Mouse (Mus musculus) forebrain, embryonic 14.5 days (tissue): ENCODE data around the gene Col4a2. TPM values are rescaled to one million over a fixed set of nuclear protein-coding genes. Genes with fewer than 3 reads are reported as not detected.

ENCODE experiments used
- ATAC-seq: fragments of 200-750 bp; cut with Nextera tagmentation; 2 replicates; pipeline ENCODE4 v1.8.0; 2017; ENCODE audit warnings: mild to moderate bottlenecking, moderate library complexity
- DNase-seq: peaks from one replicate; pipeline ENCODE4 v3.0.0-alpha.2; 2015; ENCODE audit warnings: low spot score
- H3K27ac ChIP-seq: fragments of 300-500 bp; sonication (generic); 2 replicates; pipeline ENCODE4 v1.5.1; 2014; ENCODE audit warnings: low read depth, mild to moderate bottlenecking, control low read depth, low read length, moderate library complexity
- H3K27me3 ChIP-seq: fragments of 300-500 bp; sonication (generic); replicated peaks from 2 replicates; pipeline ENCODE4 v1.6.1; 2014; ENCODE audit warnings: low read length, control low read depth, mixed read lengths; ENCODE audit not compliant: control insufficient read depth, insufficient read depth
- H3K36me3 ChIP-seq: fragments of 300-500 bp; sonication (generic); 2 replicates; pipeline ENCODE4 v1.6.1; 2014; ENCODE audit warnings: low read length, control low read depth; ENCODE audit not compliant: control insufficient read depth, insufficient read depth
- H3K4me1 ChIP-seq: fragments of 300-500 bp; sonication (generic); 2 replicates; pipeline ENCODE4 v1.6.1; 2014; ENCODE audit warnings: antibody characterized with exemption, low read length, control low read depth; ENCODE audit not compliant: control insufficient read depth, insufficient read depth
- H3K4me2 ChIP-seq: fragments of 300-500 bp; sonication (generic); 2 replicates; pipeline ENCODE4 v1.6.1; 2014; ENCODE audit warnings: mild to moderate bottlenecking, control low read depth, low read length
- H3K4me3 ChIP-seq: fragments of 300-500 bp; sonication (generic); 2 replicates; pipeline ENCODE4 v1.5.1; 2014; ENCODE audit warnings: low read depth, low read length, control low read depth
- H3K9ac ChIP-seq: fragments of 300-500 bp; sonication (generic); 2 replicates; pipeline ENCODE4 v1.6.1; 2014; ENCODE audit warnings: mild to moderate bottlenecking, low read length, control low read depth, moderate library complexity
- H3K9me3 ChIP-seq: fragments of 300-500 bp; sonication (generic); replicated peaks from 2 replicates; pipeline ENCODE4 v1.6.1; 2016; ENCODE audit warnings: low read length, control low read depth, mixed read lengths; ENCODE audit not compliant: control insufficient read depth
- WGBS: fragments of 180-500 bp; shearing (Covaris S2); extraction: QIAGEN DNeasy Blood & Tissue Kit; methylation state at CpG from one replicate; pipeline ENCODE4 v1.1.7; 2014; 5-methylcytosine and 5-hydroxymethylcytosine counted together
- polyA plus RNA-seq: library from polyadenylated mRNA; unstranded; fragments of >200 nt; fragmentation: Nextera tagmentation; extraction: Ambion mirVana; gene quantifications from 2 replicates; pipeline ENCODE4 v1.2.1, GENCODE M21; 2014

Gene Col4a2
- polyA plus RNA-seq, 1 experiment from 2014 or later = 19.1 TPM

DNA sequence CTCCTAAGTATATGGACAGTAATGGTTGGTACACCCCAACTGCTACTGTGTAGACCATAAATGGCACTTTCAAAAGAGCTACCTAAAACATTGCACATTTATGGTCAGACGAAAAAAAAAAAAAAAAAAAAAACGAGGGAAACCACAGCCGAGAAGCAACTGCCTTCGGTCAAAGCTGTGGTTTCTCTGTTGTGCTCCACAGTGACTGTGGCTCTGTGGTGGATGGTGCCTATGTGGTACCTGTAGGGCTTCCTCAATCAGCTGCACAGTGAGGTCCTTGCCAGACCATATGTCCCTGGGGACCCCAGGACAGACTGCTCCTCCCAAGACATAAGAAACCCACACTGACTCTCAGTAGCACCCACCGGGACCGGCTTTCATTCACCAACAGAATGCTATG is 36.3 kb upstream of the Col4a2 start:
- 89% methylated on average over 6 of the region's 6 CpGs for WGBS
- Histone ChIP-seq H3K4me2 (no peak overlapping the region), H3K27ac (no peak overlapping the region), H3K36me3 (no peaks in the 10 kb centered on the region), H3K9me3 (no peaks in the 10 kb centered on the region), H3K4me1 (no peaks in the 10 kb centered on the region; the same call in 1 of the 2 replicates), H3K4me3 (no peak overlapping the region), H3K9ac (no peak overlapping the region), H3K27me3 (no peaks in the 10 kb centered on the region)
- ATAC-seq = no peak
- no peak for DNase-seq

DNA sequence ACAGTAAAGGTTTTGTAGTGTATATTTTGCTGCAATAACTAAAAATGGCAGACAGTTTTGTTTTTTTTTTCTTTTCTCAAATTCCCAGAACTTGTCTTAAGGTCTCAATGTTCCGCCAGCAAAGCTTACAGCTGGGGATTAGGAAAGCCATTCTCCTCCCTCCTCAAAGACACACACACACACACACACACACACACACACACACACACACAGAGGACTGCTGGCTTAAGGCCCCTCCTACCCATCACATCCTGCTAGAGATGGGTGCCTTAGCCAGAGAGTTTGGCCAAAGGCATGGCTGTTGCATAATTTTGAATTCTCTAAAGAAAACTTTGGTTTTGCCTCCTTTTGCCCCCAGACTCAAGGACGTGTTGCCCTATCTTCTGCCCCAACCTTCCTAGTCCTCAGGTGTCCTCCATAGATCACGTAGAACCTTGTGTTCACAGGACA is 35.0 kb upstream of the Col4a2 start:
- H3K9ac ChIP-seq = no peak overlapping the region
- H3K4me1 ChIP-seq = peaks cover 2% of the 10 kb centered on the region; the same call in 1 of the 2 replicates
- no peak overlapping the region for H3K4me3 ChIP-seq
- H3K4me2 ChIP-seq = no peak overlapping the region
- H3K27ac ChIP-seq = no peak overlapping the region
- no peaks in the 10 kb centered on the region for H3K27me3 ChIP-seq
- ATAC-seq (no peak), DNase-seq (no peak)
- H3K9me3 ChIP-seq = no peaks in the 10 kb centered on the region
- no peaks in the 10 kb centered on the region for H3K36me3 ChIP-seq
- WGBS = 68% methylated on average over 3 of the region's 3 CpGs

DNA sequence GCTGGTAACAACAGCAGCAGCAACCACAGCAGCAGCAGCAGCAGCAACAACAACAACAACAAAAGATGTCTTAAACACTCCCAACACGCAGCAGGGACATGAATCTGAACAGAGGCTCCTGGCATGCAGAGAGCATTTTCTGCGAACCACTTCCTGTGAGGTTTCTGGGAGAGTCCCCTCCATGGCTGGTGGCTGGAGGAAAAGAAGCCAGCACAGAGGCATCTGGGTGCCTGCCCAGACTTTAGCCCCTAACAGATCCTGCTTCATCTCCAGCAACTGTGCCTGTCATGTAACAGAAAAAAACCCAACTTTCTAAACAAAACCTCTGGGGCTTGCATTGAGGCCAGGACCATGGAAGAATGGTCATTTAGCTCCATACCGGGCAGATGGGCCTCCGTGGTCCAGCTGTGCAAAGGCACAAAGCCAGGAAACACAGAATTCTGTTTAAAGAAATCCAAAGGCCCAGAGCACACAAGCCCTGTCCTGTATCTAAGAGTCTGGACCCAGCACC is 34.4 kb upstream of the Col4a2 start:
- no peak overlapping the region for H3K4me2 ChIP-seq
- ATAC-seq = no peak
- H3K27me3 ChIP-seq = no peaks in the 10 kb centered on the region
- no peaks in the 10 kb centered on the region for H3K9me3 ChIP-seq
- no peak for DNase-seq
- 55% methylated on average over 4 of the region's 4 CpGs for WGBS
- H3K36me3 ChIP-seq = no peaks in the 10 kb centered on the region
- H3K9ac ChIP-seq = no peak overlapping the region
- no peak overlapping the region for H3K27ac ChIP-seq
- H3K4me1 ChIP-seq = peaks cover 4% of the 10 kb centered on the region; the same call in 1 of the 2 replicates
- no peak overlapping the region for H3K4me3 ChIP-seq

DNA sequence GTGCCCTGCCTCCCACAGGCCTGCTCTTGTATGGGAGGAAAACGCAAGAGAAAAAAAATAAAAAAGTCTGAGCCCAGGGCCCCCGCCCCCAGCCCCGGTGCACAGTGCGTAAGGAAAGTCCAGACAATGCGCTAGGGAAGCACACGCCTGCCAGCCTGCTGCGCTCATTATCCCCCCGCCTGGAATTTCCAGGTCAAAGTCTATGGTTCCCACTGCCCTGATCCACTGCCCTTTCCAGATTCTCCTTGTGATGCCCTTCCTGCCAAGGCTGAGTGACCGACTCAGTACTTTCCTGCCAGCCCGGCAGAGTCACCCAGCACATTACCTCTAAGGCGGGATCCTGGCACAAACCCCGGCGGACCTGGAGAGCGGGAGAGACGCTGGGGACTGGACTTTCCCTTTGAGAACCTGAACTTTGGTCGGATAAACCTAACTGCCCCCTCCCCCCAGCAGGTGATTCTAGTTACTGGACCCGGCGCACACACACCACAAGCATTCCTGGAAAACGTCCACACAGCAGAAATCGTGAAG is 33.2 kb upstream of the Col4a2 start:
- 43% methylated on average over 20 of the region's 20 CpGs for WGBS
- no peak overlapping the region for H3K27ac ChIP-seq
- no peaks in the 10 kb centered on the region for H3K9me3 ChIP-seq
- DNase-seq = peak; percentile 42
- no peaks in the 10 kb centered on the region for H3K27me3 ChIP-seq
- H3K36me3 ChIP-seq = no peaks in the 10 kb centered on the region
- no peak overlapping the region for H3K4me3 ChIP-seq
- no peak for ATAC-seq
- H3K9ac ChIP-seq = no peak overlapping the region
- peak overlapping the region; percentile 31 for H3K4me2 ChIP-seq
- H3K4me1 ChIP-seq = peaks cover 4% of the 10 kb centered on the region; the same call in 1 of the 2 replicates

DNA sequence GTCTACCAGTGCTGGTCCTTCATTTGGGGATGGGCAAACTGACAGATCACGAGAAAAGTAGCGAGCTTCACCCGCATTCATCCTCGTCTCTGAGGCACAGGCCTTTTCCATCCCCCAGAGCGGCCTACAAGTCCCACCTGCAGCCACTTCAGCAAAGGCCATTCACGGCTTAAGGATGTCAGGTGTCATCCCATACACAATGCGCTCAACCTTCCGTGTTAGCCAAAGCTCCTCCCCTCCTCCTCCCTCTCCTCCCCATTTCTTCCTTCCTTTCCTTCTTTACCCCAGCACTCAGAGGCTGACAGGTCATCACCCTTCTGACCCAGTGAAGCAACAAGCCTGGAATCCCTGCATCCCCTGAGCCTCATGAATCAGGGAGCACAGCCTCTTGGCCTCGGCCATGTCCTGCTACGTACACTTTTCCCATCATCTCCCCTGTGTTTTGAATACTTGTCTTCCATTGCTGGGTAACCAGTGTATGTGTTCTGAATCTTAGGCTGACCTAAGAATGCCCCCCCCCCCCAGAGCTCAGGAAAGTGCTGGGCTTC is 31.8 kb upstream of the Col4a2 start:
- H3K4me2 ChIP-seq = no peak overlapping the region
- H3K27me3 ChIP-seq = no peaks in the 10 kb centered on the region
- no peak overlapping the region for H3K27ac ChIP-seq
- H3K4me1 ChIP-seq = peaks cover 4% of the 10 kb centered on the region; the same call in 1 of the 2 replicates
- H3K9ac ChIP-seq = no peak overlapping the region
- 79% methylated on average over 10 of the region's 10 CpGs for WGBS
- no peak overlapping the region for H3K4me3 ChIP-seq
- H3K9me3 ChIP-seq = no peaks in the 10 kb centered on the region
- ATAC-seq (no peak), DNase-seq (no peak)
- H3K36me3 ChIP-seq = no peaks in the 10 kb centered on the region

DNA sequence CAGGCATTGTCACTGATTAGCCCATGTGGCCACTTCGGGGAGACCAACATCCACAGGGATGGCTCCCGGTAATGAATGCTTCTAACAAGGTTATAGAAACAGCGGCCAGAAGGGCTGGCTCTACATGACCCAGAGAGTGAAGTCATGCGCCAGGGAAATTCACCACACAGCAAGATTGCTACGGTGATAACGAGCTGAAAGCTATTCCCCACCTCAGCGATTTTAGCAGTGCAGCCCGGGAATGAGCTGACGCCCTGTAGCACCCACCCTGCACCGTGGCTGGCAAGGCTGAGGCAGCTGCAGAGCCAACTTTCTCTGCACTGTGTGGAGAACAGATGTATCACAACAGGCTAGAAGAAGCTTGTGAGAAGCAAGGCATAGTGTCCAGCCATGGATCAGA is 30.5 kb upstream of the Col4a2 start:
- no peak overlapping the region for H3K4me3 ChIP-seq
- DNase-seq (no peak), ATAC-seq (no peak)
- no peak overlapping the region for H3K27ac ChIP-seq
- H3K27me3 ChIP-seq = no peaks in the 10 kb centered on the region
- peaks cover 4% of the 10 kb centered on the region; the same call in 1 of the 2 replicates for H3K4me1 ChIP-seq
- H3K9me3 ChIP-seq = no peaks in the 10 kb centered on the region
- no peaks in the 10 kb centered on the region for H3K36me3 ChIP-seq
- WGBS = 63% methylated on average over 10 of the region's 10 CpGs
- H3K4me2 ChIP-seq = no peak overlapping the region
- H3K9ac ChIP-seq = no peak overlapping the region

DNA sequence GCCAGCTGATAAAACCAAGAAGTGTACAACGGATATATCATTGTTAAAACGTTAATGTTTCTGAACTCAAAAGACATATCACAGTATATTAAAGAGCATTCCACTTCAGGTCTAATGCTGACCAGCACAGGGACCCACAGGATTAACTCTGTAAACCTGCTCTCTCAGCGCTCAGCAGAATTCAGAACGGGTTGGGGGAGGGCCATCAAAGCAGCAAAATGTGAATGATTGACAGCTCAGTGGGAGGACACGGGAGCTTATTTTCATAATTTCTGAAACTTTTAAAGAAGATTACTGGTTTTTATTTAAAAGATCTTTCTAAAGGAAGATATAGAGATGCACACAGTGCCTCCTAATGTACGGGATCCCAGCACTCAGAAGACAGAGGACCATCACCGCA is 29.9 kb upstream of the Col4a2 start:
- Histone ChIP-seq H3K9me3 (no peaks in the 10 kb centered on the region), H3K27me3 (no peaks in the 10 kb centered on the region)
- no peak for ATAC-seq

DNA sequence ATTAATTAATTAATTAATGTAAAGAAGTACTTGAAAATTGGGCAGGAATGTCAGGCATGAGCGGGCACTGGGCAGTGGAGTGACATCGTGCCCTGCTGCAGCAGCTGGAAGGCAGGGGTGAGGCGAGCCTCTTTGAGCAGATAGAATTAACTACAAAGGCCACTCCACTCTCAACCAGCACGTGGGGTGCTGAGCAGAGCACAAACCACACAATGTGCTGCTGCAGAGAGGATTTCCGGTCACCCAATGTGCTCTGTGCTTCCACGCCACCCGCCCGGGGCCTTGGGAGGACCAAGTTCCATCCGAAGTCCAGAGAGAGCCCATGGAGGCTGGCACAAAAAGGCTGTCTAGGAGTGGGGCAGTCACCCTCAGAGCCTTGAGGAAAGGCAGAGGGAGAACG is 29.4 kb upstream of the Col4a2 start:
- ATAC-seq (no peak), DNase-seq (peak; percentile 23)
- no peaks in the 10 kb centered on the region for H3K9me3 ChIP-seq
- H3K9ac ChIP-seq = no peak overlapping the region
- H3K36me3 ChIP-seq = no peaks in the 10 kb centered on the region
- H3K27ac ChIP-seq = no peak overlapping the region
- WGBS = 40% methylated on average over 10 of the region's 10 CpGs
- no peak overlapping the region for H3K4me3 ChIP-seq
- peaks cover 4% of the 10 kb centered on the region; the same call in 1 of the 2 replicates for H3K4me1 ChIP-seq
- H3K4me2 ChIP-seq = no peak overlapping the region
- no peaks in the 10 kb centered on the region for H3K27me3 ChIP-seq

More for the DNA sequence above, 29.9 kb upstream of the Col4a2 start:
- Histone ChIP-seq H3K4me3 (no peak overlapping the region), H3K9ac (no peak overlapping the region), H3K4me1 (peaks cover 4% of the 10 kb centered on the region; the same call in 1 of the 2 replicates), H3K4me2 (no peak overlapping the region), H3K36me3 (no peaks in the 10 kb centered on the region), H3K27ac (no peak overlapping the region)
- DNase-seq = no peak
- 75% methylated on average over 7 of the region's 7 CpGs for WGBS

DNA sequence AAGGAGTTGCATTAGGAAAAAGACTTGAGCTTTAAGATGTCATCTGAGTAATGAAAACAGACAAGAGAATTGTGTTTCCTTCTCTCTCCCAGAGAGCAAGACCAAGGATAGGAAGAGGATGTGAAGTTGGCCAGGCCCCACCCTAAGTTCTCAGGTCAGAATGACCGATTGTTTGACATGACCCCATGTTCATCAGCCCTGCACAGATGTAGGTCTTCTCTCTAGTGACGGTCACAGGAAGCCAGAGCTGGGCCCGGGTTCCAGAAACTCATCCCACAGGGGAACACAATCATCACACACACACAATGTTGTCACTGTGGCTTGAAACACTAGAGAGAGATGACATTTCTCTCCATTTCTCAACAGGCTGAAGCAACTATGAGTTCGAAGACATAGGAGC is 27.2 kb upstream of the Col4a2 start:
- 91% methylated on average over 4 of the region's 4 CpGs for WGBS
- H3K27ac ChIP-seq = no peak overlapping the region

More for the DNA sequence above, 27.2 kb upstream of the Col4a2 start:
- H3K4me2 ChIP-seq = no peak overlapping the region
- no peaks in the 10 kb centered on the region for H3K27me3 ChIP-seq
- H3K9me3 ChIP-seq = no peaks in the 10 kb centered on the region
- no peak for ATAC-seq
- peaks cover 5% of the 10 kb centered on the region; the same call in 1 of the 2 replicates for H3K4me1 ChIP-seq
- DNase-seq = no peak
- H3K4me3 ChIP-seq = no peak overlapping the region
- H3K36me3 ChIP-seq = no peaks in the 10 kb centered on the region
- no peak overlapping the region for H3K9ac ChIP-seq
